In genomic region chr16:6421623-6422145, GRCm38 (mm10) we compare ENCODE assay signal across 15 mouse cellular contexts.
DNase-seq lines count a peak whose midpoint lies in the region; ATAC-seq and TF ChIP-seq lines count a peak whose summit lies in the region.
"Had no signal": no experiment of that assay in that cellular context is flagged by ENCODE, and none has a peak within 500 bp of the region (broad histone marks: within the 10 kb centered on the region; RNA-seq: fewer than 3 reads in every experiment).

No protein-coding gene starts in this region.

- H3K9ac ChIP-seq in hindbrain, embryonic 13.5 days, result no peak overlapping the region
- no peak overlapping the region for H3K9ac ChIP-seq in hindbrain, postnatal 0 days (replicated peaks; ENCODE audit: low read length)
- H3K9ac ChIP-seq in midbrain, embryonic 14.5 days (replicated peaks; ENCODE audit: low read length), result no peak overlapping the region
- no peak overlapping the region for H3K9ac ChIP-seq in midbrain, embryonic 11.5 days (ENCODE audit: low read length)
- no peak overlapping the region for H3K9ac ChIP-seq in forebrain, postnatal 0 days
- H3K9ac ChIP-seq: limb, embryonic 13.5 days; liver, embryonic 15.5 days had no signal

- no peaks in the 10 kb centered on the region for H3K36me3 ChIP-seq in hindbrain, embryonic 13.5 days
- no peaks in the 10 kb centered on the region for H3K36me3 ChIP-seq in hindbrain, postnatal 0 days (ENCODE audit: insufficient read depth, low read length)
- no peaks in the 10 kb centered on the region for H3K36me3 ChIP-seq in midbrain, embryonic 14.5 days (ENCODE audit: control insufficient read depth, insufficient read depth, low read length)
- H3K36me3 ChIP-seq in midbrain, embryonic 11.5 days (ENCODE audit: control insufficient read depth, insufficient read depth, low read length), result no peaks in the 10 kb centered on the region
- H3K36me3 ChIP-seq in forebrain, postnatal 0 days (ENCODE audit: insufficient read depth), result no peaks in the 10 kb centered on the region
- H3K36me3 ChIP-seq: limb, embryonic 13.5 days; liver, embryonic 15.5 days had no signal

- no peak for TF ChIP-seq CTCF in hindbrain, postnatal 0 days (IDR thresholded peaks at IDR 0.05; ENCODE audit: low read depth)
- no peak for TF ChIP-seq CTCF in forebrain, postnatal 0 days (IDR thresholded peaks at IDR 0.05; ENCODE audit: low read depth)
- TF ChIP-seq CTCF in layer of hippocampus, adult 2 months (conservative IDR thresholded peaks at IDR 0.05), result no peak

- no peak overlapping the region for H3K4me3 ChIP-seq in hindbrain, embryonic 13.5 days
- H3K4me3 ChIP-seq in hindbrain, postnatal 0 days (ENCODE audit: low read length), result no peak overlapping the region
- no peak overlapping the region for H3K4me3 ChIP-seq in midbrain, embryonic 14.5 days (replicated peaks; ENCODE audit: low read depth, low read length)
- no peak overlapping the region for H3K4me3 ChIP-seq in midbrain, embryonic 11.5 days (ENCODE audit: low read depth, low read length)
- no peak overlapping the region for H3K4me3 ChIP-seq in forebrain, postnatal 0 days (ENCODE audit: low read depth, low read length)
- H3K4me3 ChIP-seq in layer of hippocampus, adult 2 months, result no peak overlapping the region
- H3K4me3 ChIP-seq: limb, embryonic 13.5 days; liver, embryonic 15.5 days had no signal

- DNase-seq in hindbrain, postnatal 0 days (ENCODE audit: low spot score), result no peak
- peak; percentile 41 for DNase-seq in midbrain, embryonic 14.5 days
- no peak for DNase-seq in midbrain, embryonic 11.5 days (ENCODE audit: low spot score, missing footprints)
- DNase-seq in forebrain, postnatal 0 days, result peak; percentile 24
- no peak for DNase-seq in urinary bladder, postnatal 25 days (ENCODE audit: low spot score)
- DNase-seq in layer of hippocampus, adult 2 months (ENCODE audit: low spot score in 2 of 2), result no peak
- DNase-seq: cerebellum, postnatal 36 days; gastrocnemius, postnatal 14 days; kidney, adult 2 months; kidney, postnatal 25 days; layer of hippocampus, adult 9-11 months; thymus, adult 18-20 months had no signal

- no peak overlapping the region for H3K27ac ChIP-seq in hindbrain, embryonic 13.5 days
- no peak overlapping the region for H3K27ac ChIP-seq in hindbrain, postnatal 0 days
- H3K27ac ChIP-seq in midbrain, embryonic 14.5 days (replicated peaks; ENCODE audit: low read depth, low read length), result no peak overlapping the region
- no peak overlapping the region for H3K27ac ChIP-seq in midbrain, embryonic 11.5 days (ENCODE audit: low read depth, low read length)
- H3K27ac ChIP-seq in forebrain, postnatal 0 days (ENCODE audit: low read depth, low read length), result no peak overlapping the region
- H3K27ac ChIP-seq in layer of hippocampus, adult 2 months, result no peak overlapping the region
- H3K27ac ChIP-seq: limb, embryonic 13.5 days; liver, embryonic 15.5 days had no signal

- 52% methylated on average over 3 of the region's 3 CpGs for WGBS in hindbrain, embryonic 13.5 days
- 34% methylated on average over 3 of the region's 3 CpGs for WGBS in hindbrain, postnatal 0 days
- 44% methylated on average over 3 of the region's 3 CpGs for WGBS in midbrain, embryonic 14.5 days
- WGBS in midbrain, embryonic 11.5 days, result 75% methylated on average over 3 of the region's 3 CpGs
- 25% methylated on average over 3 of the region's 3 CpGs for WGBS in forebrain, postnatal 0 days

- H3K9me3 ChIP-seq in hindbrain, embryonic 13.5 days, result no peaks in the 10 kb centered on the region
- no peaks in the 10 kb centered on the region for H3K9me3 ChIP-seq in hindbrain, postnatal 0 days (ENCODE audit: low read length)
- no peaks in the 10 kb centered on the region for H3K9me3 ChIP-seq in midbrain, embryonic 14.5 days (ENCODE audit: control insufficient read depth, low read length)
- no peaks in the 10 kb centered on the region; the same call in 1 of the 2 replicates for H3K9me3 ChIP-seq in midbrain, embryonic 11.5 days (ENCODE audit: control insufficient read depth, low read length)
- no peaks in the 10 kb centered on the region for H3K9me3 ChIP-seq in forebrain, postnatal 0 days (ENCODE audit: low read length)

- no peaks in the 10 kb centered on the region for H3K27me3 ChIP-seq in hindbrain, embryonic 13.5 days
- H3K27me3 ChIP-seq in hindbrain, postnatal 0 days (ENCODE audit: insufficient read depth, low read length), result no peaks in the 10 kb centered on the region
- no peaks in the 10 kb centered on the region for H3K27me3 ChIP-seq in midbrain, embryonic 14.5 days (ENCODE audit: control insufficient read depth, insufficient read depth, low read length)
- no peaks in the 10 kb centered on the region for H3K27me3 ChIP-seq in midbrain, embryonic 11.5 days (ENCODE audit: control insufficient read depth, insufficient read depth, low read length)
- no peaks in the 10 kb centered on the region for H3K27me3 ChIP-seq in forebrain, postnatal 0 days (ENCODE audit: insufficient read depth, low read length)
- H3K27me3 ChIP-seq: limb, embryonic 13.5 days; liver, embryonic 15.5 days had no signal

- H3K4me1 ChIP-seq in hindbrain, embryonic 13.5 days (replicated peaks), result no peaks in the 10 kb centered on the region
- H3K4me1 ChIP-seq in hindbrain, postnatal 0 days (ENCODE audit: insufficient read depth, low read length), result no peaks in the 10 kb centered on the region
- H3K4me1 ChIP-seq in midbrain, embryonic 14.5 days (ENCODE audit: control insufficient read depth, insufficient read depth, low read length), result no peaks in the 10 kb centered on the region
- H3K4me1 ChIP-seq in midbrain, embryonic 11.5 days (ENCODE audit: control insufficient read depth, insufficient read depth, low read length), result no peaks in the 10 kb centered on the region
- no peaks in the 10 kb centered on the region for H3K4me1 ChIP-seq in forebrain, postnatal 0 days (ENCODE audit: insufficient read depth)
- H3K4me1 ChIP-seq: limb, embryonic 13.5 days; liver, embryonic 15.5 days had no signal

- H3K4me2 ChIP-seq in hindbrain, embryonic 13.5 days, result no peak overlapping the region
- H3K4me2 ChIP-seq in hindbrain, postnatal 0 days (ENCODE audit: low read depth, low read length), result no peak overlapping the region
- H3K4me2 ChIP-seq in midbrain, embryonic 14.5 days (ENCODE audit: low read length), result no peak overlapping the region
- H3K4me2 ChIP-seq in midbrain, embryonic 11.5 days, result no peak overlapping the region
- no peak overlapping the region for H3K4me2 ChIP-seq in forebrain, postnatal 0 days (ENCODE audit: low read depth)
- H3K4me2 ChIP-seq: limb, embryonic 13.5 days; liver, embryonic 15.5 days had no signal

- peak; percentile 59; the same call in 1 of the 2 replicates for ATAC-seq in hindbrain, embryonic 13.5 days (ENCODE audit: low FRiP score)
- no peak; the same call in 1 of the 2 replicates for ATAC-seq in hindbrain, postnatal 0 days
- no peak for ATAC-seq in midbrain, embryonic 14.5 days (ENCODE audit: low FRiP score, low TSS enrichment)
- no peak for ATAC-seq in midbrain, embryonic 11.5 days (ENCODE audit: low FRiP score)
- ATAC-seq in forebrain, postnatal 0 days, result peak; percentile 25; the same call in 1 of the 2 replicates

Comparison
In these comparisons a context has a peak if more than half of its experiments do, and no peak if none do; other contexts are left out.
1. ATAC-seq: peak in hindbrain, embryonic 13.5 days (single experiment) and forebrain, postnatal 0 days (single experiment); none in hindbrain, postnatal 0 days (single experiment), midbrain, embryonic 14.5 days (single experiment) and midbrain, embryonic 11.5 days (single experiment).
2. DNase-seq: peak in midbrain, embryonic 14.5 days (single experiment) and forebrain, postnatal 0 days (single experiment); none in hindbrain, postnatal 0 days (single experiment), midbrain, embryonic 11.5 days (single experiment), urinary bladder, postnatal 25 days (single experiment) and layer of hippocampus, adult 2 months (0 of 2).